Mouse (Mus musculus) CH12F3 (cell line): Measurements from ENCODE around the gene Prkcq.
"Not testable (repeated sequence)": the region's sequence is repeated elsewhere in the genome, so short reads cannot be mapped to it uniquely, and the experiment has no call there.

Experiments used
- in situ Hi-C: fragments of 300-500 bp; cut with MboI; formaldehyde crosslinking; loops from 2 replicates; pipeline ENCODE4 v1.14.3; 2020; ENCODE audit warnings: low sequenced_read_pairs

Gene Prkcq

GRCm38 (mm10) chr2:11338931-11339839, 167.3 kb downstream of the Prkcq start:
- in situ Hi-C loops = loop anchor here (10.0 kb wide), 1 partner anchor 46 kb away; no protein-coding TSS in a partner anchor

GRCm38 (mm10) chr2:11344691-11345090, 172.8 kb downstream of the Prkcq start:
- in situ Hi-C loops = no loop called here

GRCm38 (mm10) chr2:11346419-11346818, 174.5 kb downstream of the Prkcq start:
- in situ Hi-C loops = not testable (repeated sequence)

- in situ Hi-C loops = no loop called here
Observed at GRCm38 (mm10) chr2:11347791-11348190, 175.9 kb downstream of the Prkcq start.
